Mouse (Mus musculus) thymus, postnatal 0 days (tissue): ENCODE results near the gene Grip2. TPM values are rescaled to one million over a fixed set of nuclear protein-coding genes. Genes with fewer than 3 reads are reported as not detected.

ENCODE experiments used
- DNase-seq: peaks from one replicate; pipeline ENCODE4 v3.0.0-alpha.2; 2015; ENCODE audit warnings: low spot score
- polyA plus RNA-seq: library from polyadenylated mRNA; unstranded; fragments of >200 nt; fragmentation: Nextera tagmentation; extraction: Ambion mirVana; gene quantifications from 2 replicates; pipeline ENCODE4 v1.2.1, GENCODE M21; 2015

Gene Grip2
- 0.05 and 0.08 TPM in 2 replicates for polyA plus RNA-seq

GRCm38 (mm10) chr6:91827016-91827570, at the start of gene Grip2:
Gene Grip2, minus strand, starts transcription at chr6:91827250.
- no peak for DNase-seq

DNA sequence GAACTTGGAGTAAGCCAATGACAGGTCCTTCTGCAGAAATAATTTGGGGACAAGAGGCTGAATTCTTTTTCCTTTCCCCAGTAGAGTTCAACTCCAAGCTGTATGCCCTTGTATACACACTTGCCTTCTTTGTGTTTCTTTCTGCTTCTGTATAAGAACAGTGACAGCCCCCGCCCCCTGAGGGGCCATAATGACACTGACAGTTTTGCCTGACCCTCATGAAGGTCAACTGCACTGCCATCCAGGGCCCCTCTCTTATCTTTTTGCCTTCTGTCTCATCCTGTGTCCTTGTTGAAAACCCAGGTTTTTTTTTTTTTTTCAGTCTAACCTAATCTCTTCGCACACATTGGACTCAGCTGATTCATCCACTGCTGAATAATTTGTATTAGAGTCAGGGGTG, 45.7 kb upstream of the Grip2 start:
- DNase-seq = no peak

DNA sequence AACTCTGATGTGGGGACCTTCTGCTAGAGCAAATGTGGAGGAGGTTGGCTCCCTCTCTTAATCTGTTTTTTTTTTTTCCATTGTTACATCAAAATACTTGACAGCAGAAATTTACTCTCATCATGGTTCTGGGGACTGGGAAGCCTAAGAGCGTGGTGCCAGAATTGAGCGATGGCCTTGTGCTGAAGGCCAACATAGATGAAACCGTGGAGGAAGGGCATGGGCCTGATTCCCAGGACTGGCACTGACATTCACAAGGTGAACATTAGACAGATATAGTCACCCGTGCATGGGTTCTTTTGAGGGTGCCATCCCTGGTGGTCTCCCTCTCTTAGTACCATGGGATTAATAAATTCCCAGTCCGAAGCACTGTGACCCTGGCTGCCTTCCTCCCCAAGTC, 41.0 kb upstream of the Grip2 start:
- no peak for DNase-seq

DNA sequence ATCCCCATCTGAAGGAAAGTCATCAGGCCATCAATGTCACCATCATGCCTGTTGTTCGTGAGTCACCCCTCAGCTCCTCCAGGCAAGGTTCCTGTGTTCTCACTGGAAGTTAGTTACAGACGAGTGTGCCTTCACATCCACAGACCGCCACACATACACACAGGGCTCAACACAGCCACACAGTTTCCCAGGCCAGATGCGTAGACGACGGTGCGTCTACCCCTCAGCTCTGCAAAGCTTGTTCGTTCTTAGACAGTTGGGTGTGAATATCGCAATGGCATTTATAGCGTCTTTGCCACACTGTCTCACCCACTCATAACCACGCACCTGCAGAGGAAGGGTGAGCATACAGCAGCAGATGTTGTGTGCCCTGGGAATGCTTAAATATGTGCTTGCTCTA, 38.6 kb upstream of the Grip2 start:
- peak; percentile 41 for DNase-seq

DNA sequence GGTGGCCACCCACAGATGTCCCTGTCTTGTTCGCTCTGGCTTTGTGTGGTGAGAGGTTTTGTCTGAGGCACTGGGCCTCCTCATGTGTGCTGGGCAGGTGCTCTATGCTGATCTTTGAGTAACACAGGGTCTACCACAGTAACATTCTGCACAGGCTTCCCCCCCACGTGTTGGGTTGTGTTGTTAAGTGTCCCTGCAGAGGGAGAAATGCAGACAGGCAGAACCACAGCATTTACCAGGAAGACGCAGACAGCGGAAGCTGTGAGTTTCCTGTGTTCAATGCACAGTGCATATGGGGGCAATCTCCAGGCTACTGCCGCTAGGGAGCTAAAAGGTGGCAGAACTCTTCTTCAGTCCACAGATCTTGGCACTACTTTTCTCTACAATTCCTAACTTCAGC, 37.5 kb upstream of the Grip2 start:
- peak; percentile 70 for DNase-seq

DNA sequence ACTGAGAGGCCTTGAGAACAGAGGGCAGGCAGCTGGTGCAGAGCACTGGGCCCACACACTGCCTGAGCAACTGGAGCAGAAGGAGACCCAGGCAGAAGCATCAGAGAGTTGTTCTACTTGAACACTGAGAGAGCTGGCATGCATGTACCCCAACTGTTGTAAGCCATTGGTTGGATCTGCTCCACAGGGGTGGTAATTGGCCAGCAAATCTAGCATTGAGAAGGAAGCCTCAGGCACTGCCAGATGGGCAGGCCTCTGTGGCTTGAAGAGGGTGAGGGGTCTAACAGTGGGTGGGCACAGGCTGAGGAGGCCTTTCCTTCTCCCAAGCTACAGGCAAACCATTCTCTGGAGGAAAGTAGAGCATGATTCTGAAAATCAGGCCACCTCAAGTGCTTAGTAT, 35.8 kb upstream of the Grip2 start:
- no peak for DNase-seq

- no peak for DNase-seq
Observed at GRCm38 (mm10) chr6:91858339-91858738, 31.3 kb upstream of the Grip2 start.

DNA sequence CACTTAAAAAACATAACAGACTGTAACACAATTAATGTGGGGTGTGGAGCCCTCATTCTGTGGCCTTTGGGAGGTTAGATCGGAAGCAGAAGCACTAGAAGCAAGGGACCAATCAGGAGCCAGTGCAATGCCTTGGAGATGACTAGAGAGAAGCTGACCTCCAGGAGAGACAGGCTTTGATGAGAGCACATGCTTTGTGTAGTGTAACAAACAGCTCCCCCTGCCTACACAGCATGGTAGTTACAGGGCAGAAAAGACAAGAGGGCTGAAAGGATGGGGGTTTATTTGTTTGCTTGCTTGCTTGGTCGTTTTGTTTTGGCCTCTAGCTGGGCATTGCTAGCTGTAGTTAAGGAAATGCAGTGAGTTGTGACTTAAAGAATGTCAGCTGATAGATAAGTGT, 25.5 kb upstream of the Grip2 start:
- DNase-seq = peak; percentile 41

GRCm38 (mm10) chr6:91843628-91844153, 16.6 kb upstream of the Grip2 start:
- DNase-seq = no peak

- no peak for DNase-seq
Observed at GRCm38 (mm10) chr6:91842897-91843627, 16.0 kb upstream of the Grip2 start.

DNA sequence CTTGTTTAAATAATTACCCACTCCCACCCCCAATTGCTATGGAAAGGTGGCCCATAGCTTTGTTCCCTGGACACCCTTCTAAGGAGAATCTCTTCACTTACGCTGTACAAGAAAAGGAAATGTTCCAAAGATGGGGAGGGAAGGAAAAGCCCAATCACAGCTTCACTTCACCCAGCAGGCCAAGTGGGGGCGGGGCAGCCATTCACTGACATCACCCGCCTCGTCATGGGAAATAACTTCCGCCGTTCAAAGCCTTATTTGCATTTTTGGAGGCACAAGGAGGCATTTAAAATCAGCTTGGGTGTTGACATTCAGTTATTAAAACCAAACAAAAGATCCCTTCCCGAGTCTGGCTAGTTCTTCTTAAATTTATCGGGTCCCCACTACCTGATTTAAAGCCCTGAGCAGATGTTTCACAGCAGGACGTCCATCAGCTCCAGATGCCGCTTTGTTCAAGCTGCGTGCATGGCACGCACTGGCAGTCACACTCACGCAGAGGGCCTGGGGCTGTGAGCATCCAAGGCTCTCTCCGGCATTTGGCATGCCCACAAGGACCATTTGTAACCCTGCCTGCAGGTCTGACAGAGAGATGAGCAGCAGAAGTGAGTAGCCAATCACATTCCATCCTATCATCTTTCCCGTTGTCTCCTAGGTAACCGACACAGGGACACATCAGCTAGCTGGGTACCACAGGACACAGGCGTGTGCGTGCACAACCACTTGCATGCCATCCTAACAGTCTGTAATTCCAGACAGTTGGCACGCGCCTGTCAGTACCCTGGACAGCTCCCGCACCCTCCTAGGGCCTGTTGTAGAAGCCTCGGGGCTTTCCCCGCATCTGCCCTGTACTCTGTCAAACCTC, 12.2 kb upstream of the Grip2 start:
- peak; percentile 31 for DNase-seq

DNA sequence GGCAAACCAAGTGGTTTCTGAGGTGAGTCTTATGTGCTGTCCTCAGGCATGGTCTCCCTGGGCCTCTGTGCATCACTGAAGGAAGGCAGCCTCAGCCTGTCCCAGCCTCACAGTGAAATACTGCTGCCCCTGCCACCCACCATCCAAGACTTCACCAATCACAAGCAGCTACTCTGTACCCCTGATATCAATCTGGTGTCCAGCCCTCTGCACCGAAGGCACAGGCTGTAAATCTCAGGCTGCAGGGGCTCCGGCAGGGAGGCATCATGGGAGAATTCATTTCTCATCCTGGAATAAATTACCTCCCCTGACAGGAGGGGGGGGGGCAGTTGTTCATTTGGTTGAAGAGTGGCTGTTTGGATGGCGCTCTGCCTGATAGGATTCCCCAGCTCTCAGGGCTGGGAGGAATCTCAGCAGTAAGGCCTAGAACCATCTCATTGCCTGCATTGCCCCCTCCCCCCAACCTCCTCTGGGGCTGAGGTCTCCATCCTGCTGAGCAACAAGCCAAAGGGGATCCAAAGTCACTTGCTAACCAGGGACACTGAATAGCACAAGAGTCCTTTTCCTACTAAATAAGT, 5.9 kb upstream of the Grip2 start:
- DNase-seq = no peak

DNA sequence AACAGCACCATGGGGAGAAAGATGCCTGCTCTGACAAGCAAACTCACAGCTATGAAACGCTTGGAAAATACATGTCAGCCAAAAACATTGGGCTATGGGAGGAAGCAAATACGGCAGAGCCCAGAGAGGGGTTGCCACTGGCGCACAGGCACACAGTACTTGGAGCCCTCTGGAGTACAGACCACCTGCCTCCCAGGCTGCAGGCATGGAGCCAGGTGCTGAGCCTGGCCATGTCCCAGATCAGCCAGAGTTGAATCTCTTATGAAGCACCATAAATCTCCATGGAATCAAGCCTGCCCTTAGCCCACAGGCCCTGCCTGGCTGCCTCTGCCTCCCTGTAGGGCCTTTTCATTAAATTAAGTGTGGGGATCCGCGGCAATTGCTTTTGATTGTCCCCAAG, 876 bp upstream of the Grip2 start:
- no peak for DNase-seq

DNA sequence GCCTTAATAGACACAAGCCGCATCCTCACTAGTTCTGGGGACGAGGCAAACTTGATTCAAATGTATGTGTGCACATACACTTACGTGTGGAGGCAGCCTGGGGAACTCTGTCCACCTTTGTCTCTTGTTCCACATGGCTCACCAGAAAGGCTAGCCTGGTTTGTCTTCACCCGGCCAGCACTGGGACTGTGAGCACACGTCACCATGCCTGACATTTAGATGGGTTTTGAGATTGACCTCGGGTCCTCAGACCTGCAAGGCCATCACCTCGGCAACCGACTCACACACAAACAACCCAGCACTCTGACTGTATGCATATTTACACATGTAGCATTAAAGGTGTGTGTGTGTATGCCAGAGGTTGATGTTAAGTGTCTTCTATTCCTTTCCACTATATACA, 8.8 kb downstream of the Grip2 start:
- no peak for DNase-seq

DNA sequence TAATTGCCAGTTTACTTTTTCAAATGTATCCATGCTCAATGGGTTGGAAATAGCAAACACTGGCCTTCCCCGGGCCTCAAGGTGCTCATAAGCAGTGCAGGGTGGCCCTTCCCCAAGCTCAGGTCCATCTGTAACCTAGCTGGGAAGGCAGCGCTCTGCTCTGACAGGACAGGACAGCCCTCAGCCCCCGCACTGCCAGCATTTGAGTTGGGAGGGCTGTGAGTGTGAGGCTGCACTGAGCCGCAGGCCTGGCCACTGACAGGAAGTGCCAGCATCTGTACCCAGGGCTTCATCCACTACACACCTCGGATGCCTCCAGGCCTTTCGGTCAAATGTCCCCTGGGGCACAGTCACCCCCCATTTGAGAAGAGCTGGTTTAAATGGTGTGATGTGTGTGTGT, 11.1 kb downstream of the Grip2 start:
- no peak for DNase-seq

DNA sequence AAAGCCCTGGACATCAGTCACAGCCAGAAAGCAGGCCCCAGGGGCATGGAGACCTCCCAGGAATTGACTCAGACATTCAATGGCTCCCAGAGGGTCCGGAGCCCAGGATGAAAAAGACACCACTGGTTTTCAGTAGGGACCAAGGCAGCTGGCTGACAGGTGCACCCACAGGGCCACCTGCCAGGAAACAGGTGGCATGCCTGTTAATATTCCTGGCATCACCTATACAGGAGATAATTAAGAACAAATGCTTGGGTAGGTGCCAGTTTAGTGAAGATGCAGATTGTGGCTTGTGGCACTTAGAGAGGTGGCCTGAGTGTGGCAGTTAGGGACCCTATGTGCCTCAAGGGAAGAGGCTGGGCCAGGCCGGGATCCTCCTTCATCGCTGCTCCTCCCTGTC, 13.4 kb downstream of the Grip2 start:
- DNase-seq = no peak

GRCm38 (mm10) chr6:91810007-91810406, 17.0 kb downstream of the Grip2 start:
- no peak for DNase-seq

DNA sequence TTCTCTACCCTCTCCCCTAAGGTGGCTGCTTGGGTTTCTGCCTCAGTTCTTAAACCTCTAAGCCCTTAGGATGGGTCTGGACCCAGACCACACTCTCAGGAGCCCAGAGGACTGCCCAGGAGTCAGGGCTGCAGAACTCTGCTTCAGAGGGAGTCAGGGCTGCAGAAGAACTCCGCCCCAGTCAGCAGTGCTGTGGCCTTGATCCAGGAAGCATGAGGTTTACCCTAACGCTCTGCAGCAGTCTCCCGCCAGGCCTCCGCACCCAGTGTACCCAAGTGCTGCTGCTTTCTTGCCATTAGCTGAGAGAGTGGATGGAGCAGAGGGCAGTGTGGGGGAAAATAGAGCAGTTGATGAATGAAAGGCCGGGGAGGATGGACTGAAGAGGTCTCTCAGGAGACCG, 19.0 kb downstream of the Grip2 start:
- no peak for DNase-seq

GRCm38 (mm10) chr6:91807169-91807568, 19.9 kb downstream of the Grip2 start:
- no peak for DNase-seq

GRCm38 (mm10) chr6:91804177-91804576, 22.9 kb downstream of the Grip2 start:
- no peak for DNase-seq

DNA sequence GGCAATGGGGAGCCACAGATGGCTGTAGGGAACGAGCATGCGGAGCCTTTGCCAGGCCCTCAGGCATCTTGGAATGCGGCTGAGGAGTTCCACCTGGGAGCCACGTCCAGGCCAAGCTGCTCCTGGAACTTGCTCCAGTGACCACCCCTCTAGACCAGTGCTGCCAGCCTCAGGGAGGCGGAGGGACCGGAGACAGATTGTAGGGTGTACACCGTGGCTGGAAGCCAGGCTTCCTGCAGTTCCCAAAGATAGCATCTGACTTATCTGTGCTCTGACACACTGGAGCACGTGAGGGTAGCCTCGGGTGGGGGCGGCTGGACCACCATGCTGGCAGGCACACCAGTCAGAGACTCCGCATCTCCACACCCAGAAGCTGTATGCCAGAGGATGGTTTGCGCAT, 28.6 kb downstream of the Grip2 start:
- DNase-seq = no peak

GRCm38 (mm10) chr6:91796736-91797135, 30.3 kb downstream of the Grip2 start:
- DNase-seq = no peak
